Mouse (Mus musculus) cerebral cortex, adult 2 months (tissue): ENCODE results near the gene Coro2b.

Experiments
- WGBS: fragments of 180-500 bp; shearing (Covaris S2); methylation state at CpG from one replicate; pipeline ENCODE4 v1.1.7; 2018; 5-methylcytosine and 5-hydroxymethylcytosine counted together

Gene Coro2b

DNA sequence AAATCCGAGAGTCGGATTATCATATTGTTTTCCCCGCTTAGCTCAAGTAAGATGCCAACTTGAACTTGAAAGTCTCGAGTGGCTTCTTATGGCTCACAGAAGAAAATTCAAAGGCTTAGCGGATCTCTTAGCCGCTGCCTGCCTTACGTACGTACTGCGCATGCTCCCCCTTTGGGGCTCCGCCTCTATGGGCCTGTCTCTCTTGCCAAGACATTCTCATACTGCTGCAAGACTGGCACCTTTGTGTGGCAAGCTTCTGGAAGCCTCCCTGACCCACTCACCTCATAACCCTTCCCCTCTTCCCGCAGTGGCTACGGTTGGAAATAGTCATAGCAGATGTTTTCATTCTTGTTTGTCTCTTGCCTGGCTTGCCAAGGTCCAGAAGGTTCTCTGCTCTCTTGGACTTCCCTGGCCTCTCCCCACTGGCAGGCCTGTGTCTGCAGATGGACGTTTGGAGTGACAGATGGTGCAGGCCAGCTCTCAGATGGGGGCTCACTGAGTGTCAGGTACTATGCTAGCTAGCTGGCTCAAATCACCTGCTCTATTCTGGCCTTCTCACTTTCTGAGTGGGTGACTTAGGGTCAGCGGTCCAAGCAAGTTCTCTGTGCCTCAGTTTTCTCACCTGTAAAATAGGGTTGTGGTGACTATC, 65.2 kb downstream of the Coro2b start:
- 75% methylated on average over 14 of the region's 14 CpGs for WGBS

- 90% methylated on average over 14 of the region's 14 CpGs for WGBS
Measured at GRCm38 (mm10) chr9:62471041-62471440, 65.8 kb downstream of the Coro2b start.

GRCm38 (mm10) chr9:62470398-62470797, 66.4 kb downstream of the Coro2b start:
- WGBS = 10% methylated on average over 1 of the region's 1 CpGs

DNA sequence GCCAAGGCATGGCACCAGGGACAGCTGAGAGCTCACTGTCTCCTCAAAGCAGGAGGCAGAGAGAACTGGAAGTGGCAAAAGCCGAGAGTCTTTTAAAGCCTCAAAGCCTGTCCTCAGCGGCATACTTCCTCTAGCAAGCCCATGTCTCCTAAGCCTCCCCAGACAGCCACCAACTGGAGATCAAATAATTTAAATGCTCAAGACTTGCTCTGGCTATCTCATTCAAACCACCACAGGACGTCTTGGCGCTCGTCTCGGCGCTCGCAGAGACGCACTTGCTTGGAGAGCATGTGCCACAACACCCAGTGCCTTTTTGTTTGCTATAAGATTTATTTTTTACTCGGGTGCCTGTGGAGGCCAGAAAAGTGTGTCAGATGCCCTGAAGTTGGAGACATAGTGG, 67.1 kb downstream of the Coro2b start:
- 50% methylated on average over 10 of the region's 10 CpGs for WGBS

GRCm38 (mm10) chr9:62469143-62469542, 67.7 kb downstream of the Coro2b start:
- 71% methylated on average over 13 of the region's 13 CpGs for WGBS

- 55% methylated on average over 1 of the region's 1 CpGs for WGBS
Measured at GRCm38 (mm10) chr9:62467413-62467784, 69.4 kb downstream of the Coro2b start.

- WGBS = 79% methylated on average over 11 of the region's 11 CpGs
Measured at GRCm38 (mm10) chr9:62466742-62467412, 70.0 kb downstream of the Coro2b start.

- WGBS = 84% methylated on average over 8 of the region's 8 CpGs
Measured at GRCm38 (mm10) chr9:62466053-62466452, 70.8 kb downstream of the Coro2b start.

DNA sequence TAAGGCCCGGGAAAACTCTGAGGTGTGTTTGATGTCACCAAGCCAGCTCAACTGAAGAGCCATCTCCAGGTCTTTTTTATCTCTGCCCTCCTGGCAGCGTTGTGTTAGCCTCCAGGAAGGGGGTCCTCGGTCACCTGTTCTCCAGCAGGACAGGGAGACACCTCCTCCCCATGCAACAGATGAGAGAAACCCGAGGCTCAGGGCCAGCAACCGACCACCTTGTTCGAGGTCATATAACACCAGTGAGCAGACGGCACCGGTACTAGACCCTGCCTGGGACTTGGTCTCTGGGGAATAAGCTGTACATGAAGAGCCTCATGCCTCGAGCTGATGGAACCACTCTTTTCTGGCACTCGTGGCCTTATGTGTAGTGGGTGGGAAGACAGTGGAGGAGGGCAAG, 72.1 kb downstream of the Coro2b start:
- 77% methylated on average over 10 of the region's 10 CpGs for WGBS

DNA sequence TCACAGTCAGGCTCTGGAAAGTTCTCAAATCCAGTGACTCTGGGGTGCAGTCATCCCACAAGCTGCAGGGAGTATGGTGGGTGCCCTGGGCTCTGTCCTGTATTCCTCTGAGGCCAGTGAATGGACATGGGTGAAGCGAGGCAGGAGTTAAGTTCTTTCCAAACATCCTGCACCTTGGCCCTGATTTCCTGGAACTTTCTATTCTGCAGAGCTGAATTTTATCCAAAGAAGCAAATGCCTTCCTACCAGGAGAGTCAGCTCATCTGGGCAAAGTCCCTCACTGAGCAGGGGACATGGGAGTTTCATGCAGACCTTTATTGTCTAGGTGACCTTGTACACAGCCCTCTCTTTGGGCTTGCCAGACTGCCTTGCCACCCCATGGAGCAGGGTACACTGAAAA, 75.1 kb downstream of the Coro2b start:
- WGBS = 86% methylated on average over 1 of the region's 1 CpGs

GRCm38 (mm10) chr9:62461095-62461494, 75.7 kb downstream of the Coro2b start:
- 69% methylated on average over 8 of the region's 8 CpGs for WGBS

GRCm38 (mm10) chr9:62460086-62460485, 76.8 kb downstream of the Coro2b start:
- 78% methylated on average over 7 of the region's 7 CpGs for WGBS

GRCm38 (mm10) chr9:62458457-62458856, 78.4 kb downstream of the Coro2b start:
- WGBS = 85% methylated on average over 3 of the region's 3 CpGs

DNA sequence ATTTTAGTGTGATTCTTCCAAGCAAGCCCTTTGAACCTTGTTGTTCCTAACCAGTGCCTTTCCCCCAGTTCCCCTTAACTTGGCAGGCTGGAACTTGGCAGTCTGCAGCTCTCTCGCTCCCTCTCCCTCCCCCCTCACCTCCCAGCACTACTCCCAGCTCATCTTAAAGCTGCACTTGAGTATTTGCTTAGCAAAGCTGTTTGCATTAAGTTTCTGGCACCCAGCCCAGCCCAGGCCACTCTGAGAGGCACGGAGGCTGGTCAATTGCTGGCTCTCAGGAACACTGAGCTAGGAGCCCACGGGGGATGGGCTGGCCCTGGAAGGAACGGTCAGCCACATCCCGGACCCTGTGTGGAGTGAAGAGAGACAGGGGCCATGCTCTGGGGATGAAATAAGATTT, 80.8 kb downstream of the Coro2b start:
- 26% methylated on average over 5 of the region's 5 CpGs for WGBS

GRCm38 (mm10) chr9:62455210-62455969, 81.5 kb downstream of the Coro2b start:
- 61% methylated on average over 8 of the region's 8 CpGs for WGBS

GRCm38 (mm10) chr9:62452373-62452993, 84.4 kb downstream of the Coro2b start:
- WGBS = 77% methylated on average over 8 of the region's 8 CpGs

- 54% methylated on average over 8 of the region's 8 CpGs for WGBS
Measured at GRCm38 (mm10) chr9:62451585-62452372, 85.1 kb downstream of the Coro2b start.

GRCm38 (mm10) chr9:62450862-62451261, 86.0 kb downstream of the Coro2b start:
- WGBS = 87% methylated on average over 7 of the region's 7 CpGs

GRCm38 (mm10) chr9:62450355-62450754, 86.5 kb downstream of the Coro2b start:
- 70% methylated on average over 6 of the region's 6 CpGs for WGBS

- 98% methylated on average over 7 of the region's 10 CpGs for WGBS
Measured at GRCm38 (mm10) chr9:62447337-62447736, 89.5 kb downstream of the Coro2b start.

DNA sequence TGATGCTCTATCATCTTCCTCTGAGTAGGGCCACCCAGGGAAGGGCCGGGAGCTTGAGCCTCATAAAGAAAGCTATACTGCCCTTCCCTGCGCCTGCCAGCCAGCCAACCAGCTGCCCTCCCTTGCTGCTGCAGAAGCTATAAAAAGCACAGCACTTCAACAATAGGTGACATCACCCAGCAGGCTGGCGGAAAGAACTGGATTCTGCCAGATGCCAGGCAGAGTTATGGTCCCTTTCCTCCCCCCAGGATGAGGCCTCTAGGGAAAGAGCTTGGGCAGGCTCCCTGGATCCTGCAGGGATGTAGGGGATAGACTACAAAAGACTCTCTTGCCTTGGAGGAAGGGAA, 98.1 kb downstream of the Coro2b start:
- WGBS = 13% methylated on average over 3 of the region's 3 CpGs
